Mouse (Mus musculus) hindbrain, embryonic 10.5 days (tissue): ENCODE results near the gene Lfng. TPM values are rescaled to one million over a fixed set of nuclear protein-coding genes. Genes with fewer than 3 reads are reported as not detected.

Source experiments
- DNase-seq: peaks from one replicate; pipeline ENCODE4 v3.0.0-alpha.2; 2017; ENCODE audit warnings: low spot score
- H3K27ac ChIP-seq: fragments of 300-500 bp; sonication (generic); 2 replicates; pipeline ENCODE4 v1.5.1; 2016; ENCODE audit warnings: mild to moderate bottlenecking, moderate library complexity
- H3K27me3 ChIP-seq: fragments of 300-500 bp; sonication (generic); 2 replicates; pipeline ENCODE4 v1.6.1; 2016; ENCODE audit warnings: mild to moderate bottlenecking; ENCODE audit not compliant: poor library complexity, insufficient read depth, severe bottlenecking
- H3K36me3 ChIP-seq: fragments of 300-500 bp; sonication (generic); 2 replicates; pipeline ENCODE4 v1.6.1; 2016; ENCODE audit warnings: mild to moderate bottlenecking, moderate library complexity
- H3K4me1 ChIP-seq: fragments of 300-500 bp; sonication (generic); replicated peaks from 2 replicates; pipeline ENCODE4 v1.6.1; 2016; ENCODE audit warnings: mild to moderate bottlenecking
- H3K4me3 ChIP-seq: fragments of 300-500 bp; sonication (generic); 2 replicates; pipeline ENCODE4 v1.5.1; 2016; ENCODE audit warnings: mild to moderate bottlenecking, moderate library complexity
- H3K9me3 ChIP-seq: fragments of 300-500 bp; sonication (generic); 2 replicates; pipeline ENCODE4 v1.6.1; 2016; ENCODE audit warnings: mild to moderate bottlenecking, moderate library complexity
- WGBS: fragments of 180-500 bp; shearing (Covaris S2); methylation state at CpG from one replicate; pipeline ENCODE4 v1.1.7; 2016; 5-methylcytosine and 5-hydroxymethylcytosine counted together
- polyA plus RNA-seq: library from polyadenylated mRNA; unstranded; fragments of >200 nt; fragmentation: Nextera tagmentation; extraction: Ambion mirVana; gene quantifications from 2 replicates; pipeline ENCODE4 v1.2.1, GENCODE M21; 2016

The Lfng gene
- polyA plus RNA-seq, 1 experiment from 2014 or later = 40.9 TPM

DNA sequence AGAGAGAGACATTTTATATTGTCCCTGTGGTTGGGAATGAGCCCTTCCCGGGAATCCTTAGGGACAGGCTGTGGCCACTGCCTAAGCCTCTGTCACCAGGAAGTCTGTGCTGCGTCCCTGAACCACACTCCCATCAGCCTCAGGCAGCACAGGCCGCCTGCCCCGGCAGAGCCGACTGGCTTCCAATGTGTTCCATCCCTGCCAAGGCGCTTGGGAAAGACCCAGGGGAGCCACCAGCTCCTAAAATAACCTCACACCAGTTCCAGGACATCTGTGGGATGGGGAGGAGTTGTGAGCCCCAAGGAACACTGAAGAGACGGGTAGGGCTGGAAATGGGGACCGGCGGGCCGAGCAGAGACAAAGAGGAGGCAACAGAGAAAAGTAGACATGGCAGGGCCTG is 35.4 kb upstream of the Lfng start:
- Histone ChIP-seq H3K4me3 (no peak overlapping the region), H3K4me1 (peaks cover 50% of the 10 kb centered on the region), H3K27ac (peak overlapping the region; percentile 76), H3K27me3 (no peaks in the 10 kb centered on the region), H3K9me3 (no peaks in the 10 kb centered on the region), H3K36me3 (no peaks in the 10 kb centered on the region)
- no peak for DNase-seq
- 67% methylated on average over 10 of the region's 10 CpGs for WGBS

DNA sequence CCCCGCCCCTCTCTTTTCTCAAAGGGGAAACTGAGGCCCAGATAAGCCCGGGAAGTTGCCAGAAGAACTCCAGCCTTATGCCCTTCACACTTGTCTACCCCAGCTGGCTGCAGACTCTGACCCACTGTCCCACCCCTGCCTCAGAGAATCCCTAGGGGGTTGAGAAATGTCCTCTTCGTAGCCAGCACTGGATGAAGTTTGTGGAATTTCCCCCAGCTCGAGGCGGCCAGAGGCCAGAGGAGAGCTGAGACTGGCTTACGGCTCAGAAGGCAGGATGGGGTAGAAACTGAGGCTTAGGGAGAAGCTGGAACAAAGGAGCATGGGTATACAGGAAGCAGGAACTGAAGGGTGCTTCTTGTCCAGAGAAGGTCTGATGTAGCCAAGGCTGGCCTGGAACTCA is 34.5 kb upstream of the Lfng start:
- Histone ChIP-seq H3K4me3 (no peak overlapping the region), H3K4me1 (peaks cover 41% of the 10 kb centered on the region), H3K27me3 (no peaks in the 10 kb centered on the region), H3K27ac (peak overlapping the region; percentile 46; the same call in 1 of the 2 replicates), H3K9me3 (no peaks in the 10 kb centered on the region), H3K36me3 (no peaks in the 10 kb centered on the region)
- 73% methylated on average over 6 of the region's 6 CpGs for WGBS
- no peak for DNase-seq

DNA sequence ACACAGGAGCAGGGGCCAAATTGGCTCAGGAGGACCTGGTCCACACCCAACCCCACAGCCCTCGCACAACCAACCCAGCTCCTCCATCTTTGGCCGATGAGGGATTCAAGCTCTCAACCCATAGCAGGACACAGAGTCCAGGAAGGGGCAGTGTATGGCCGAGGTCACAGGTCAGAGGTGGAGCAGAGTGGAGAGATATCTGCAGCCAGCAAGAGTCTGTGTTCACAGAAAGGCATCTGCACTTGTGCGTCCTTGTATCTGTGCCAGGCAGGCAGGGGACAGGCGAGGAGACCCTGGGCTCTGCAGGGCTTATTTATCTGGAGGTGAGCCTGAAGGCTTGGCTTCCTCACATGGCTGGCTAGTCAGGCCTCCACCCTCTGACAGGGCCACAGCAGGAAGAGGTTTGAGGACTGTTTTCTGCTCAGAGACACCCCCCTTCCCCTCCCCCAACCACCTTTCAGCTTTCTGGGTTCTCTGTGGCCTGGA is 31.7 kb upstream of the Lfng start:
- Histone ChIP-seq H3K27ac (peak overlapping the region; percentile 74), H3K36me3 (no peaks in the 10 kb centered on the region), H3K9me3 (no peaks in the 10 kb centered on the region), H3K27me3 (peaks cover 9% of the 10 kb centered on the region; the same call in 1 of the 2 replicates), H3K4me3 (no peak overlapping the region), H3K4me1 (peaks cover 48% of the 10 kb centered on the region)
- DNase-seq = no peak
- WGBS = 56% methylated on average over 5 of the region's 5 CpGs

GRCm38 (mm10) chr5:140579221-140579620 is 27.9 kb upstream of the Lfng start:
- peaks cover 14% of the 10 kb centered on the region for H3K27me3 ChIP-seq
- peaks cover 77% of the 10 kb centered on the region for H3K4me1 ChIP-seq
- H3K9me3 ChIP-seq = no peaks in the 10 kb centered on the region
- H3K4me3 ChIP-seq = peak overlapping the region; percentile 3; the same call in 1 of the 2 replicates
- no peak for DNase-seq
- 24% methylated on average over 9 of the region's 9 CpGs for WGBS
- peak overlapping the region; percentile 89 for H3K27ac ChIP-seq
- H3K36me3 ChIP-seq = no peaks in the 10 kb centered on the region

DNA sequence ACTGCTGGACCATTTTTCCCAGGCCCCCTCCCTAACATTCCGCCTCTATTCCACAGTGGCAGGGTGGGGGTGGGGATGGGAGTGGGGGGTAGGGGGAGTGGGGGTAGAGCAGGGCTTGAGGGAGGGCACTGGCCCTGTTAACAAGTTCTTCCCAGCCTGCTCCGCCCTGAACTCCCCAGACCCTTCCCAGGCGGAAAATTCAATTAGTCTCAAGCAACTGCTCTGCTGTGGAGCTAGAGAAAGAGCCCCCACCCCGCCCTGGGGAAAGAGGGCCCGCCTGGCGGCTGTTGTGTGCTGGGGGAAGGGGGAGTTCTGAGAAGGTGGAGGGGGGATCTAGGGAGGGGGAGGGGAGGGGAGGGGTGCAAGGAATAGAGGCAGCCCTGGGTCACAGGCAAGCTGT is 27.3 kb upstream of the Lfng start:
- H3K4me3 ChIP-seq = peak overlapping the region; percentile 3; the same call in 1 of the 2 replicates
- H3K9me3 ChIP-seq = no peaks in the 10 kb centered on the region
- peaks cover 14% of the 10 kb centered on the region for H3K27me3 ChIP-seq
- WGBS = 4% methylated on average over 6 of the region's 6 CpGs
- H3K4me1 ChIP-seq = peaks cover 78% of the 10 kb centered on the region
- H3K36me3 ChIP-seq = no peaks in the 10 kb centered on the region
- H3K27ac ChIP-seq = peak overlapping the region; percentile 89
- DNase-seq = peak; percentile 86

DNA sequence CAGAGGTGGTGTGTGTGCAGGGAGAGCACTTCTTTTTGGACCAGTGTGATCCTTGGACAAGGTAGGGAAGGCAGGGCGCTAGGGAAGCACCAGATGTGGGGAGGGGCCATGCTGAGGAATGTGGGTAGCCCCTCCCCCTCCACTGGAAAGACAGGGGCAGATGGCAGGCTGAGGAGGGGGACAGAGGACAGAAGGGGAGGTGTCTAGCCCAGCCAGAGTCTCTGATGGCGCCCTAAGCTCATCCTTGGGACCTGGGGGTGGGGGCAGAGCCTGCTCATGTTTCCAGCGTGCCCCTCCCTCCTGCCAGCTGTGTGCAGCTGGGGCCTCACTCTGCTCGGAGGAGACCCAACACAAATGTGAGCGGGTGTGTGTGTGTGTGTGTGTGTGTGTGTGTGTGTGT is 25.6 kb upstream of the Lfng start:
- Histone ChIP-seq H3K4me1 (peaks cover 78% of the 10 kb centered on the region), H3K27ac (peak overlapping the region; percentile 89), H3K27me3 (peaks cover 14% of the 10 kb centered on the region), H3K36me3 (no peaks in the 10 kb centered on the region), H3K4me3 (peak overlapping the region; percentile 31), H3K9me3 (no peaks in the 10 kb centered on the region)
- 0% methylated on average over 5 of the region's 5 CpGs for WGBS
- DNase-seq = peak; percentile 71

DNA sequence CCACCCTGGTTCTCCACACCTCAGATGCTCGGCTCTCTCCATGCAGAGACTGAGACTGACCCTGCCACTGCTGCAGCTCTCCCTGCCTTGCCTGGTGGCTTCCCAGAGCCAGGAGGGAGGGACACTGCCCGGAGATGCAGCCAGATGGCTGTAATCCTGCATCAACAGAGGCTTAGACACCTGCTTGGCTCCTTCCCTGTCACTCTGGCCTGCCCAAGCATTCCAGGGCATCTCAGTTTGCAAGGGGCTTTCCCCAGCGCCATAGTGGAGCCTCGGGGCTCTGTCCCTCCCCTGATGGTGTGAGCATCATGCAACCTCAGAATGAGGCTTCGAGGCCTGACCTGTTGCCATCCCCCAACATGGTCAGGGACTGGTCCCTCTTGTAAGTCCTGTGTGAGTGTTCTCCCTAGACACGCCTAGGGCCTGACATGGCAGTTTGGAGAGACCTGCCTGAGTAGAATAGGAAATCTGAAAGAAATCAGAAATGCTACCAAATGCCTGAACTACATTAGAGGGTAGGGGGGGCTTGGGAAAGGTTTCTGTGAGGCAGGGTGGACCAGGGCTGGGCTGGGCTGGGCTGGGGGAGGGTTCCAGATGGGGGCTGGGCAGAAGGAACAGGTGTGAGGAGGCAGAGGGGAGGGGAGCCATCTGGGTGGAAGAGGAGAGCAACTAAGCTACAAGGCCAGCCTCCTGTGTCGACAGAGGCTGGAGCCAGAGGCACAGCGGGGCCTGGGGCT is 24.0 kb upstream of the Lfng start:
- Histone ChIP-seq H3K4me1 (peaks cover 90% of the 10 kb centered on the region), H3K4me3 (peak overlapping the region; percentile 29), H3K27me3 (peaks cover 11% of the 10 kb centered on the region), H3K27ac (peak overlapping the region; percentile 89), H3K9me3 (no peaks in the 10 kb centered on the region), H3K36me3 (no peaks in the 10 kb centered on the region)
- DNase-seq = peak; percentile 51
- 16% methylated on average over 8 of the region's 8 CpGs for WGBS

- H3K9me3 ChIP-seq = no peaks in the 10 kb centered on the region
- DNase-seq = peak; percentile 94
- peak overlapping the region; percentile 29 for H3K4me3 ChIP-seq
- WGBS = 15% methylated on average over 6 of the region's 6 CpGs
- peak overlapping the region; percentile 89 for H3K27ac ChIP-seq
- peaks cover 86% of the 10 kb centered on the region for H3K4me1 ChIP-seq
- peaks cover 7% of the 10 kb centered on the region; the same call in 1 of the 2 replicates for H3K27me3 ChIP-seq
- H3K36me3 ChIP-seq = no peaks in the 10 kb centered on the region
These were observed 23.3 kb upstream of the Lfng start for GRCm38 (mm10) chr5:140583732-140584368.

DNA sequence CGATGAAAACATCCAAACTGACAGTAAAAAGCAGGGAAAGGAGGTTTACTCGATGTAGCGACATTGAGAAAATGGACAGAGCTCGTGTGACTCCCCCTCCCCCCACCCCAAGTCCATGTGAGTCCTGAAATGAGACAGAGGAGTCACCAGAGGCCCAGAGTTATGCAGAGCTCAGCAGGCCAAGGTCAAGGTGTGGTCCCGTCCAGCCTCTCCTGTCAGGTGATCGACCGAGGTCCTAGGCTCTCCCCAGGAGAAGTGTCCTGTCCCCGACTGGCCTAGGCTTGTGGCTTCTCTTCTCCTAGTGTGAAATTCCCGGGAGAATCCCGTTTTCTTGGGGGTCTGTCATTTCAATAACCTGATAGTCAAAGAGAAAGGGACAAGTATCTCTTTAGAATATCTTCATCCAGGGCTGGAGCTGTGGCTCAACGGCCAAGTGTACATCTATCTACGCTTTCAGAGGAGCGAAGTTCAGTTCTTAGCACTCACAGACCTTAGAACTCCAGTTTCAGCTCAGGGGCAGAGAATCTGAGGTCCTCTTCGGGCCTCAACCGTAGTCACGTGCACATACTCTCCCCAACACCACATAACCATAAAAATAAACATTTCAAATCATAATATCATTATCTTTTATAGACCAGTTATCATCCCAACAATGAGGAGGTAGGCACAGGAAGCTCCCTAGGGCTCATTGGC is 17.9 kb upstream of the Lfng start:
- 92% methylated on average over 16 of the region's 16 CpGs for WGBS
- no peak for DNase-seq
- Histone ChIP-seq H3K27me3 (no peaks in the 10 kb centered on the region), H3K36me3 (no peaks in the 10 kb centered on the region), H3K4me3 (no peak overlapping the region), H3K27ac (peak overlapping the region; percentile 24; the same call in 1 of the 2 replicates), H3K9me3 (no peaks in the 10 kb centered on the region), H3K4me1 (peaks cover 67% of the 10 kb centered on the region)

- Histone ChIP-seq H3K4me3 (no peak overlapping the region), H3K27ac (peak overlapping the region; percentile 59), H3K27me3 (no peaks in the 10 kb centered on the region), H3K9me3 (no peaks in the 10 kb centered on the region), H3K36me3 (no peaks in the 10 kb centered on the region), H3K4me1 (peaks cover 54% of the 10 kb centered on the region)
- DNase-seq = no peak
- WGBS = 62% methylated on average over 5 of the region's 5 CpGs
These were observed 12.3 kb upstream of the Lfng start for GRCm38 (mm10) chr5:140594846-140595245.

DNA sequence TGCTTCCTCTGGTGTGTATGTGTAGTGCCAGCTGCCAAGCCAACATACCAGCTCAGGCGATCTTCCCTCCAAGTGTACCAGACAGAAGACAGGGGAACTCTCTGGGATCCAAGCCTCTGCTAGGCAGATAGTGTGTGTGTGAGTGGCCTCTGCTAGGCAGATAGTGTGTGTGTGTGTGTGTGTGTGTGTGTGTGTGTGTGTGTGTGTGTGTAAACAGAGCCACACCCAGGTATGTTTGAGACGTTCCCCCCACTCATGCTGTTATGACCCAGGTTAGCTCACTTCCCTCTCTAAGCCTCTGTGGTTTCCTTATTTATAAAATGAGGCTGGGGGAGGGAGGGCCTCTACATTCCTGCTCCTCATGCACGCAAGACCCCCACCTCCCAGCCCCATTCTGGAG is 10.7 kb upstream of the Lfng start:
- Histone ChIP-seq H3K27ac (peak overlapping the region; percentile 42), H3K4me3 (no peak overlapping the region), H3K4me1 (peaks cover 49% of the 10 kb centered on the region), H3K9me3 (no peaks in the 10 kb centered on the region), H3K27me3 (no peaks in the 10 kb centered on the region), H3K36me3 (no peaks in the 10 kb centered on the region)
- WGBS = 69% methylated on average over 3 of the region's 3 CpGs
- DNase-seq = no peak

GRCm38 (mm10) chr5:140596927-140597588 is 10.1 kb upstream of the Lfng start:
- H3K9me3 ChIP-seq = no peaks in the 10 kb centered on the region
- peak overlapping the region; percentile 42 for H3K27ac ChIP-seq
- no peaks in the 10 kb centered on the region for H3K27me3 ChIP-seq
- WGBS = 74% methylated on average over 18 of the region's 18 CpGs
- no peak for DNase-seq
- no peaks in the 10 kb centered on the region for H3K36me3 ChIP-seq
- H3K4me3 ChIP-seq = no peak overlapping the region
- H3K4me1 ChIP-seq = peaks cover 49% of the 10 kb centered on the region
